Mouse (Mus musculus): ENCODE measurements around the gene Zfhx3.

The Zfhx3 gene

GRCm38 (mm10) chr8:108881336-108881735 is 938.9 kb downstream of the Zfhx3 start:
- DNase-seq (ENCODE audit: extremely low spot score, low read depth, low spot score) = no peak

- DNase-seq (ENCODE audit: extremely low spot score, low read depth, low spot score) = no peak
Measured at GRCm38 (mm10) chr8:108882073-108882472, 939.6 kb downstream of the Zfhx3 start.

- DNase-seq (ENCODE audit: extremely low spot score, low read depth, low spot score) = no peak
Measured at GRCm38 (mm10) chr8:108883381-108883780, 940.9 kb downstream of the Zfhx3 start.

- no peak for DNase-seq (ENCODE audit: extremely low spot score, low read depth, low spot score)
Measured at GRCm38 (mm10) chr8:108884947-108885346, 942.5 kb downstream of the Zfhx3 start.

GRCm38 (mm10) chr8:108885450-108885849 is 943.0 kb downstream of the Zfhx3 start:
- no peak for DNase-seq (ENCODE audit: extremely low spot score, low read depth, low spot score)

- DNase-seq (ENCODE audit: extremely low spot score, low read depth, low spot score) = no peak
Measured at GRCm38 (mm10) chr8:108885861-108886260, 943.4 kb downstream of the Zfhx3 start.

GRCm38 (mm10) chr8:108886599-108887255 is 944.3 kb downstream of the Zfhx3 start:
- DNase-seq (ENCODE audit: extremely low spot score, low read depth, low spot score) = peak; percentile 41

- no peak for DNase-seq (ENCODE audit: extremely low spot score, low read depth, low spot score)
Measured at GRCm38 (mm10) chr8:108887256-108887615, 944.8 kb downstream of the Zfhx3 start.

GRCm38 (mm10) chr8:108887890-108888289 is 945.4 kb downstream of the Zfhx3 start:
- no peak for DNase-seq (ENCODE audit: extremely low spot score, low read depth, low spot score)

- no peak for DNase-seq (ENCODE audit: extremely low spot score, low read depth, low spot score)
Measured at GRCm38 (mm10) chr8:108888924-108889323, 946.5 kb downstream of the Zfhx3 start.

GRCm38 (mm10) chr8:108889406-108889805 is 947.0 kb downstream of the Zfhx3 start:
- no peak for DNase-seq (ENCODE audit: extremely low spot score, low read depth, low spot score)

- DNase-seq (ENCODE audit: extremely low spot score, low read depth, low spot score) = no peak
Measured at GRCm38 (mm10) chr8:108894287-108894686, 951.8 kb downstream of the Zfhx3 start.

GRCm38 (mm10) chr8:108896468-108897346 is 954.3 kb downstream of the Zfhx3 start:
- no peak for DNase-seq (ENCODE audit: extremely low spot score, low read depth, low spot score)

- DNase-seq (ENCODE audit: extremely low spot score, low read depth, low spot score) = no peak
Measured at GRCm38 (mm10) chr8:108897347-108898100, 955.1 kb downstream of the Zfhx3 start.

- no peak for DNase-seq (ENCODE audit: extremely low spot score, low read depth, low spot score)
Measured at GRCm38 (mm10) chr8:108899251-108899771, 956.9 kb downstream of the Zfhx3 start.

GRCm38 (mm10) chr8:108900541-108900940 is 958.1 kb downstream of the Zfhx3 start:
- no peak for DNase-seq (ENCODE audit: extremely low spot score, low read depth, low spot score)

GRCm38 (mm10) chr8:108901208-108901607 is 958.8 kb downstream of the Zfhx3 start:
- DNase-seq (ENCODE audit: extremely low spot score, low read depth, low spot score) = no peak

GRCm38 (mm10) chr8:108903550-108903949 is 961.1 kb downstream of the Zfhx3 start:
- DNase-seq (ENCODE audit: extremely low spot score, low read depth, low spot score) = no peak

GRCm38 (mm10) chr8:108904288-108904971 is 962.0 kb downstream of the Zfhx3 start:
- DNase-seq (ENCODE audit: extremely low spot score, low read depth, low spot score) = no peak

- no peak for DNase-seq (ENCODE audit: extremely low spot score, low read depth, low spot score)
Measured at GRCm38 (mm10) chr8:108908066-108908465, 965.6 kb downstream of the Zfhx3 start.

- no peak for DNase-seq (ENCODE audit: extremely low spot score, low read depth, low spot score)
Measured at GRCm38 (mm10) chr8:108908540-108908939, 966.1 kb downstream of the Zfhx3 start.
